Mouse (Mus musculus) limb, embryonic 14.5 days (tissue): Measurements from ENCODE around the gene Iqgap1. TPM values are rescaled to one million over a fixed set of nuclear protein-coding genes. Genes with fewer than 3 reads are reported as not detected.
A peak's percentile ranks its signal among the peaks of the same experiment; 100 is the strongest.

Experiments
- ATAC-seq: fragments of 200-750 bp; cut with Nextera tagmentation; 2 replicates; pipeline ENCODE4 v1.8.0; 2017; ENCODE audit warnings: low read depth, moderate number of reproducible peaks, moderate TSS enrichment; ENCODE audit not compliant: low FRiP score
- DNase-seq: peaks from one replicate; pipeline ENCODE4 v3.0.0-alpha.2; 2015; ENCODE audit warnings: low spot score
- H3K27ac ChIP-seq: fragments of 300-500 bp; sonication (generic); replicated peaks from 2 replicates; pipeline ENCODE4 v1.5.1; 2014; ENCODE audit warnings: low read depth, mild to moderate bottlenecking, low read length, moderate library complexity, mixed read lengths
- H3K27me3 ChIP-seq: fragments of 300-500 bp; sonication (generic); 2 replicates; pipeline ENCODE4 v1.6.1; 2014; ENCODE audit warnings: low read length, mixed read lengths; ENCODE audit not compliant: control insufficient read depth, insufficient read depth
- H3K36me3 ChIP-seq: fragments of 300-500 bp; sonication (generic); 2 replicates; pipeline ENCODE4 v1.6.1; 2014; ENCODE audit warnings: mild to moderate bottlenecking, low read length, moderate library complexity, mixed read lengths; ENCODE audit not compliant: control insufficient read depth, insufficient read depth
- H3K4me1 ChIP-seq: fragments of 300-500 bp; sonication (generic); 2 replicates; pipeline ENCODE4 v1.6.1; 2014; ENCODE audit warnings: antibody characterized with exemption, low read length, mixed read lengths; ENCODE audit not compliant: control insufficient read depth, insufficient read depth
- H3K4me2 ChIP-seq: fragments of 300-500 bp; sonication (generic); replicated peaks from 2 replicates; pipeline ENCODE4 v1.6.1; 2014; ENCODE audit warnings: low read depth, mild to moderate bottlenecking, low read length, moderate library complexity; ENCODE audit not compliant: severe bottlenecking
- H3K4me3 ChIP-seq: fragments of 300-500 bp; sonication (generic); replicated peaks from 2 replicates; pipeline ENCODE4 v1.5.1; 2014; ENCODE audit warnings: low read length
- H3K9ac ChIP-seq: fragments of 300-500 bp; sonication (generic); 2 replicates; pipeline ENCODE4 v1.6.1; 2014; ENCODE audit warnings: mild to moderate bottlenecking, low read depth, low read length, moderate library complexity; ENCODE audit not compliant: severe bottlenecking
- H3K9me3 ChIP-seq: fragments of 300-500 bp; sonication (generic); 2 replicates; pipeline ENCODE4 v1.6.1; 2016; ENCODE audit warnings: low read length; ENCODE audit not compliant: control insufficient read depth
- POLR2A ChIP-seq: fragments of 200-500 bp; IDR thresholded peaks from 2 replicates; pipeline ENCODE4 v1.8.0; 2012; ENCODE audit warnings: inconsistent platforms, mild to moderate bottlenecking, moderate library complexity, borderline replicate concordance; ENCODE audit not compliant: insufficient read depth, insufficient read length; ENCODE audit errors: extremely low read depth
- WGBS: fragments of 180-500 bp; shearing (Covaris S2); extraction: QIAGEN DNeasy Blood & Tissue Kit; methylation state at CpG from one replicate; pipeline ENCODE4 v1.1.7; 2014; 5-methylcytosine and 5-hydroxymethylcytosine counted together
- polyA plus RNA-seq, 2 experiments: library from polyadenylated mRNA; depleted of rRNA in 1 of 2; stranded (reverse) in 1 of 2; unstranded in 1 of 2; fragments of >200 nt; fragmentation: Nextera tagmentation in 1 of 2; extraction: Ambion mirVana in 1 of 2; gene quantifications; 2 replicates each; pipeline versions ENCODE4 v1.2.1 to v1.2.3; 2012 to 2014

Iqgap1 gene
- polyA plus RNA-seq, 2 experiments, result 43.9 to 93.2 TPM

GRCm38 (mm10) chr7:80666198-80666915 lies 159.4 kb downstream of the Iqgap1 start:
- Histone ChIP-seq H3K4me2 (no peak overlapping the region), H3K27ac (peak overlapping the region; percentile 45), H3K9me3 (no peaks in the 10 kb centered on the region), H3K27me3 (no peaks in the 10 kb centered on the region), H3K4me1 (peaks cover 21% of the 10 kb centered on the region), H3K4me3 (no peak overlapping the region), H3K9ac (no peak overlapping the region), H3K36me3 (no peaks in the 10 kb centered on the region; the same call in 1 of the 2 replicates)
- ATAC-seq (peak; percentile 79), DNase-seq (peak; percentile 81)
- no peak for TF ChIP-seq POLR2A
- 25% methylated on average over 10 of the region's 10 CpGs for WGBS

Other genes starting within 250 kb of the Iqgap1 start
- gene Crtc3, start 137.1 kb downstream of the Iqgap1 start, polyA plus RNA-seq (2012; rRNA removed), result 18.6 and 24.4 TPM in 2 replicates
- gene Crtc3, start 137.1 kb downstream of the Iqgap1 start, polyA plus RNA-seq (2014; fragmentation: Nextera tagmentation; extraction: Ambion mirVana), result 26.4 and 29.9 TPM in 2 replicates
- gene Zscan2, start 34.9 kb upstream of the Iqgap1 start, polyA plus RNA-seq (2012; rRNA removed), result 17.3 and 19.8 TPM in 2 replicates
- gene Zscan2, start 34.9 kb upstream of the Iqgap1 start, polyA plus RNA-seq (2014; fragmentation: Nextera tagmentation; extraction: Ambion mirVana), result 2.7 and 2.8 TPM in 2 replicates
- 23.1 and 26.5 TPM in 2 replicates for gene Wdr73, start 75.3 kb upstream of the Iqgap1 start, polyA plus RNA-seq (2012; rRNA removed)
- gene Wdr73, start 75.3 kb upstream of the Iqgap1 start, polyA plus RNA-seq (2014; fragmentation: Nextera tagmentation; extraction: Ambion mirVana), result 22.6 and 26.0 TPM in 2 replicates
- gene Nmb, start 79.1 kb upstream of the Iqgap1 start, polyA plus RNA-seq (2012; rRNA removed), result 8.3 and 8.5 TPM in 2 replicates
- 4.9 and 8.1 TPM in 2 replicates for gene Nmb, start 79.1 kb upstream of the Iqgap1 start, polyA plus RNA-seq (2014; fragmentation: Nextera tagmentation; extraction: Ambion mirVana)
- gene Sec11a, start 121.8 kb upstream of the Iqgap1 start, polyA plus RNA-seq (2012; rRNA removed), result 158 and 177 TPM in 2 replicates
- 189 and 224 TPM in 2 replicates for gene Sec11a, start 121.8 kb upstream of the Iqgap1 start, polyA plus RNA-seq (2014; fragmentation: Nextera tagmentation; extraction: Ambion mirVana)
- gene Zfp592, start 167.7 kb upstream of the Iqgap1 start, polyA plus RNA-seq (2012; rRNA removed), result 24.3 and 31.6 TPM in 2 replicates
- gene Zfp592, start 167.7 kb upstream of the Iqgap1 start, polyA plus RNA-seq (2014; fragmentation: Nextera tagmentation; extraction: Ambion mirVana), result 13.7 and 16.1 TPM in 2 replicates
- gene Alpk3, start 231.6 kb upstream of the Iqgap1 start, polyA plus RNA-seq (2012; rRNA removed), result 3.4 and 3.5 TPM in 2 replicates
- 3.2 and 3.9 TPM in 2 replicates for gene Alpk3, start 231.6 kb upstream of the Iqgap1 start, polyA plus RNA-seq (2014; fragmentation: Nextera tagmentation; extraction: Ambion mirVana)